Mouse (Mus musculus) stomach, postnatal 0 days (tissue): ENCODE measurements around the gene Parn.

ENCODE experiments used
- CTCF ChIP-seq: IDR thresholded peaks from 2 replicates; pipeline ENCODE4 v1.5.1; 2016; ENCODE audit warnings: antibody characterized with exemption, low read depth, mild to moderate bottlenecking, moderate library complexity
- EP300 ChIP-seq: optimal IDR thresholded peaks from 2 replicates; pipeline ENCODE3; 2016; ENCODE audit warnings: antibody characterized with exemption

GRCm38 (mm10) chr16:13669282-13669681 lies 1.3 kb upstream of the Parn start:
- TF ChIP-seq EP300 = no peak
- no peak for TF ChIP-seq CTCF
